Mouse (Mus musculus): ENCODE data around the gene Acbd4.

Acbd4 gene

GRCm38 (mm10) chr11:103115163-103116007 lies 13.9 kb downstream of the Acbd4 start:
- DNase-seq, result peak; percentile 93

DNA sequence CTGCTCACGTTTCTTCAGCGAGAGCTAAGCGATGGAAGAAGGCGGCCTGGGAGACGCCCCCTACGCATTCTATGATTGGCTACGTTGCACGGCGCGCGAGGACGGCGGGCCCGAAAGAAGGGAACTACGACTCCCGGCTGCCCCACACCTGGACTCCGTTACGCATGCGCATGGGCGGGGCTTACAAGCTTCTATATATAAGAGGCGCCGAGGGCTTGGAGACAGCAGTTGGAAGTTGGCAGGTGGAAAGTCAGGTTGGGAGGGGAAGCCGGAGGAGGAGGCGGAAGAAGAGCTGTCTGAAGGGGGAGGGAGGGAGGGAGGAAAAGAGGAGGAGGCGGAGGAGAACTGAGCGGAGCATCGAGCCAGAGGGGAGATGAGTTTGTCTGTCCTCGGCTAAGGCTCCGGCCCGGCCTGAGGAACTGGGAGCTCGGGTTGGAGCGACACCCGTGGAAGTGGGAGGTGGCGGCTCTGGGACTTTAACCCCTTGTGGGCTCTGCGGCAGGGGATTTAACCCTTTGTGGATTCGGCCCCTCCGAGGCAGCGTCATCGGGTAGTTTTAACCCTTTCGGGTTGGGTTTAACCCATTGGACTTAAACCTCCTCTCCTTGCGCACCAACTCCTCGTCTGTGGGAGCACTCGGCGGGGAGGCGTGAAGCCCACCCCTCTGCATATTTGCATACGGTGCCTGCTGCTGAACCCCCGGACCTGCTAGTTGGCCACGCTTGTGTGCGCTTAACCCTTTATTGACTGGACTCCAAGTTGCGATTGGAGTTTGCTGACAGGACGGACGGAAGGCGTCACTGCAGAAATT lies 14.7 kb downstream of the Acbd4 start, which contains the start of gene Hexim1:
Gene Hexim1, plus strand, starts transcription at position 224 of the 811 bp plus-strand sequence.
- DNase-seq, result peak; percentile 100

- DNase-seq, result peak; percentile 84
These were observed 15.6 kb downstream of the Acbd4 start for GRCm38 (mm10) chr11:103116959-103117590.

- DNase-seq, result peak; percentile 70
These were observed 16.1 kb downstream of the Acbd4 start for GRCm38 (mm10) chr11:103117591-103118009.

DNA sequence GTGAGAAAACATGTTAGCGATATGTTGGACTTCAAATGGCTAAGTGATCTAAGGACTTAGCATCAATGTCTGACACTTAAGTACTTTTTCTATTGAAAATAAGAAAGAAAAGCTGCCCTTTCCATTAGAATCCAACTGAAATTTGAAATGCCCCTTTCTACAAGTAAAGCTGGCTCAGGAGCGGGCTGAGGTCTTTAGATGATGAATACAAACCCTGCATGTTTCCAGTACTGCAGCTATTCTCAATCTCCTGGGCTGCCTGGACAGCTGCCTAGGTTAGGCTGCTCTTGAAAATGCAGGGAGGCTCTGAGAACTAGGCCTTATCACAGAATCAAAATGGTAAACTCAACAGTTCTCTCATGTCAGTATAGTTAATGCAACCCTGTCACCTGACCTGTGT lies 17.4 kb downstream of the Acbd4 start:
- no peak for DNase-seq

DNA sequence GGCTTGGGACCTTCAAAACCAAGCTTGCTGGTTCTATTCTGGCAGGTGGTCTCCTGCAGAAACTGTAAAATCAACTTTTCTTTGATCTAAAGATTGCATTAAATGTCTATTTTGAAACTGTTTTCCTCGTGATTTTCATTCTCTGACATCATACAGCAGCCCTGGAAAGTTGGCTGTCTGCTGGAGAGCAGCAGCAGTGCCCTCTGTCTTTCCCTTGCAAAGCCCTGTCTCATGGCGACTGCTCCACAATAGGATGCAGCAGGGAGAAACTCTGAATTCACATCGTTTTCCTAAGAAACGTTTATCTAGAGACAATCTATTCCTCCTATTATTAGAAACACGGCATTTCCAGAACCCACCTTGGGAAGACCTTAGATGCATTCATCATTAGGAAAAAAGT lies 18.1 kb downstream of the Acbd4 start:
- DNase-seq, result no peak

GRCm38 (mm10) chr11:103120315-103120714 lies 18.8 kb downstream of the Acbd4 start:
- peak; percentile 30 for DNase-seq

DNA sequence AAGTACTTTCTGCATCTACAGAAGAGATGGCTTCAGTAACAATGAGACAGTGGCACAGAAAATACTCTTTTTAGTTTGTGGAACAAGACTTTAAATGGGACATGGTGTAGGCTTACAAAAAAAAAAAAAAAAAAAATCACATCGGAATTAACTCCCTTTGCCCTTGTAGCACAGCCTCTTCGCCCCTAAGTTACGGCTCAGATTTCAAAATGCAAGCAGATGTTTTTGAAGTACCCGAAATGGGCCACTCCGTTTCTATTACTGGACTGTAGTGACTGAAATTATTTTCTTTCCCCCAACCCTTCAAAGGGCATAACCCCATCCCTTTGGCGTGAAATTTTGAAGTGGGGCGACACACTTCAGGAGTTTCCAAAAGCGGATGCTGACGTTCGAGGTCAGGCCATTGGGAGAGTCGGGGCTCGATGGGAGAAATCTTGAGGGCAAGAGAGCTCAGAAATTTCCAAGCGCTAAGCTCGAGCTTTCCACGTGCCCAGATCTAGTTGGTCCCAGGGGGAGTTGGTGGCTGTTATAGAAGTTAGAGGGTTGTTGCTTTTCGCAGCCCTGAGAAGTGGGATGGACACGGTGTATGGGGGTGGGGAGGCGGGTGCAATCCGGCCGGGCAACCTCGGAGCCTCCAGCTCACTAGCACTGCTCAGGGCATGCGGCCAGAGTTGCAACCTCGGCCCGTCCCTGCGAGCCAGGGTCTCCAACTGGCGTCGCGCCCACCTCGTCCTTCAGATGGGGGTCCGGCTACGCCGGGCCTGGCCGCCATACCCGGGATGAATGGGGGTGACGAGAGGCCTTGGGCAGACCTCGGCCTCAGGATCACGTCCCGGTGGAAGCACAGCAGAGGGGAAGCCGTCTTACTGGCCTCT lies 30.5 kb downstream of the Acbd4 start, which contains the start of gene Hexim2:
Gene Hexim2, plus strand, starts transcription at position 729 of the 875 bp plus-strand sequence.
- DNase-seq, result peak; percentile 88

GRCm38 (mm10) chr11:103132576-103133455 lies 31.3 kb downstream of the Acbd4 start:
- peak; percentile 100 for DNase-seq

- DNase-seq, result peak; percentile 62
These were observed 32.1 kb downstream of the Acbd4 start for GRCm38 (mm10) chr11:103133456-103134185.

GRCm38 (mm10) chr11:103134221-103134620 lies 32.7 kb downstream of the Acbd4 start:
- DNase-seq, result peak; percentile 47

DNA sequence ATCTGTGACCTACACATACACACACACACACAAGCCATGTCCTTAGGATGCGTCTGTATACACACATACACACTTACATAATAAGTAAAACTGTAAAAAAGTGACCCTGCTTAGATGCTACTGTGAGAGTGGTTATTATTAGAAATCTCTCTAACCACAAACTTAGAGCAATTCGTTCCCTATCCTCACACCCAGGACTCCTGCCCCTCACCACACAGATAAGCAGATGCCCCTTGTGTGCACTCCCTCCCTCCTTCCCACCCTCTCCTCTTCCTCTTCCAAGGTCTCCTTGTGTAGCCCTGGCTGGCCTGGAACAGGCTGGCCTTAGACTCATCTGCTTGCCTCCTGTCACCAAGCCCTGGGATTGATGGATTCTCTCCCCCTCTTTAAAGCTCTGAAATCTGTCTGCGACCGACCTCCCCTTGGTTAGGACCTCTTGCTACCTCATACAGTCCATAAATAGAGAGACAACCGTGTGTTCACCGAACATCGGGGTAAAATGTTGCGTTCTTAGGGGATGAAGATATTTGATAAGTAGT lies 34.6 kb downstream of the Acbd4 start:
- DNase-seq, result peak; percentile 41

DNA sequence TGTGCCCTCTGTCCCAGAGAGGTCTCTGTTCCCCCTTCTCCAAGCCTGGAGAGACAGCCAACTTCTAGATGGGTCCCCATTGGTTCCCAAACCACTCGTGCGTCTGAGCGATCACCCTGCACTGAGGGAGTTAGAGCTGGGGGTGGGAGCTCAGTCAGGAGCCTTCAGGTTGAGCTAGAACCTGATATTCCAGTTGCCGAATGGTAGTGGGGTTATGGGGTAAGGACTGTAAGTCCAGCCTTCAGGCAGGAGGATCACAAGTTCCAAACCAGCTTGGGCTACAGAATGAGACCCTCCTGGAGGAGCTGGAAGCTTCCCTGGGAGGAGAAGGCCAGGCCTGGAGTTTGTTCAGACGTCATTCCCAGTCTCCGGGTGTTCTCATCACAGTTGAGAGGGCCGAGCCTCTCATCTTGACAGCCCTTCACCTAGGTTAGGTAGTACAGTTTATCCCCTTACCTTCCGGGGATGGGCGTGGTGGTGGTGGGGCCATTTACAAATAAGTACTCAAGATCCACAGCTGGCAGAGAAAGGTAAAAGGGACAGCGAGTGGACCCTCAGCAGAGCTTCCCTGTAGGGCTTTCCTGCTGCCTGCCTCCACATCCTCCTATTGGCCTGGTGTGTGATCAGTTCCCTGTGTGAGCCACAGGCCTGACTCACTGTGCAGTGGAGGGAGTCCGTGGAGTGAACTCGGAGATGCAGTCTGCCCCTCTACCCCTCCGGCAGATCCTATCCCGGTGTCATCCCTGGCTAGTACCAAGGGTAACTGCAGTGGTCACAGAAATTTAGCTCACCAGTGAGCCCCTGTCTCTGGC lies 38.7 kb downstream of the Acbd4 start:
- DNase-seq, result peak; percentile 35

GRCm38 (mm10) chr11:103140763-103141100 lies 39.2 kb downstream of the Acbd4 start:
- no peak for DNase-seq

- DNase-seq, result peak; percentile 49
These were observed 39.8 kb downstream of the Acbd4 start for GRCm38 (mm10) chr11:103141101-103141943.

DNA sequence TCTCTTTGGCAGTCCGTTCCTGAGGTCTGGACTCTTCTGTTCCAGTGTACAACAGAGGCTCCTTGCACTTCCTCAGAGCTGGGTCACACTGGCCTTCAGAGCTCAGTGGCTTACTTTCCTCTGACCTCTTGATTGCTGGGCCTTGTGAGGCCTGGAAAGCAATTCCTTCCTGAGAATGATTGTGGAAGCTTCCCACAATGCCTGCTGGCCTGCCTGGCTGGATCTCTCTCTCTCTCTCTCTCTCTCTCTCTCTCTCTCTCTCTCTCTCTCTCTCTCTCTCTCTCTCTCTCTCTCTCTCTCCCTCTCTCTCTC lies 40.4 kb downstream of the Acbd4 start:
- DNase-seq, result no peak

DNA sequence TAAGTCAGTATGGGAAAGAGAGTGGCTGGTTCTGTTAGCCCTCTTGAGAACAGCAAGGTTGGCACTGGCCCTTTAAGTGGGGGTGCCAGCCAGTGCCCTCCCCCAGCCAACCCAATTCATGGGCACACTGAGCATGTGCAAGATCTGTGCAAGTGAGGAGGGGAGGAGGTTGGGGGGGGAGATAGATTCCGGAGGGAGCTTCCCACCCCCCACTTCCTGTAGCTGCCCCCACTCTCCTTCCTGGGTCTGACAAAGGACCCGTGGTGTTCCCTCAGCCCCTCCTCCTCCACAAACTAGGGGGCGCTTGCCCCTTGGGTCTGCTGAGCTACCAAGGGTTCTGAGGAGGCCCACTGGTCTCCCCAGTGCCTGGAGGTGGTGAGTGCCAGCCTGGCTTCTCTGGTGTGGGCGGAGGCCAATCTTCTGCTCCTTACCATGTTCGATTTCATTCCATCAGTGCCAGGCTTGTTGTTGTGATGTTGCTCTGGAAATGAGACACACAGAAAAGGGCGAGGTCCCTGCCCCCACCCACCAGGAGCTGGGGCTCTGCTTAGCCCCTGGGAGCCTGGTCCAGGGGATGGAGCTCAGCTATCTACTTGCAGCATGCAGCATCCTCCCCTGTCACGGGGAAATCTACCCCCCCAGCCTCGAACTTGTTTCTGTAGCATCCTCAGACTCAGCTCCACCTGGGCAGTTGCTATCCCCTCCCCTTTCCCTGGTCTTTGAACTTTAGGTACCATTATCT lies 41.1 kb downstream of the Acbd4 start:
- DNase-seq, result peak; percentile 93

Data from cerebellum, adult 11-12 months (tissue).